Mouse (Mus musculus): Measurements from ENCODE around the gene H2al1c. TPM values are rescaled to one million over a fixed set of nuclear protein-coding genes. Genes with fewer than 3 reads are reported as not detected.
"Not testable (repeated sequence)": the region's sequence is repeated elsewhere in the genome, so short reads cannot be mapped to it uniquely, and the experiment has no call there.

Gene H2al1c
- polyA plus RNA-seq (2015; fragmentation: Nextera tagmentation; extraction: Ambion mirVana): not detected in 2 replicates

DNA sequence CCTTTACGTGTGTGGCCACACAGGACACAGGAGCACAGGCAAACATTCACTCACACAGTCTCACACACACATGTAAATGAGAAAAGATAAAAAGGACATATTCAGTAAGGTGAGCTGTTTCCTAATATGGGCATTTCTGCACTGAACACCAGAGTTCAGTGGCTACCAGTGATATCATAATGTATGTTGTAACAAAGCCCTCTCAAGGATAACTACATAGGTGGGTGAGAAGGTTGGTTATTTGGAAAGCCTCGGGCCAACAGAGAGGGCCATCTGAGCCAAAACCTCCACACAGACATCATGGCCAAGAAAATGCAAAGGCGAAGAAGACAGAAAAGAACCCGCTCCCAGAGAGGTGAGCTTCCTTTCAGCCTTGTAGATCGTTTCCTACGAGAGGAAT is at the start of gene H2al1c:
TSS of gene H2al1c (plus strand) at position 301 of the 400 bp plus-strand sequence.
- not testable (repeated sequence) for H3K4me2 ChIP-seq (replicated peaks; ENCODE audit: low read depth); H3K9me3 ChIP-seq (ENCODE audit: control insufficient read depth); H3K27ac ChIP-seq (ENCODE audit: low read depth, low read length); H3K27me3 ChIP-seq (replicated peaks; ENCODE audit: control insufficient read depth, insufficient read depth, low read length); ATAC-seq; H3K9ac ChIP-seq (ENCODE audit: low read depth, low read length); H3K4me1 ChIP-seq (replicated peaks; ENCODE audit: control insufficient read depth, insufficient read depth, low read length); H3K4me3 ChIP-seq (ENCODE audit: low read depth, low read length); H3K36me3 ChIP-seq (ENCODE audit: control insufficient read depth, insufficient read depth)
- 78% methylated on average over 1 of the region's 6 CpGs for WGBS

DNA sequence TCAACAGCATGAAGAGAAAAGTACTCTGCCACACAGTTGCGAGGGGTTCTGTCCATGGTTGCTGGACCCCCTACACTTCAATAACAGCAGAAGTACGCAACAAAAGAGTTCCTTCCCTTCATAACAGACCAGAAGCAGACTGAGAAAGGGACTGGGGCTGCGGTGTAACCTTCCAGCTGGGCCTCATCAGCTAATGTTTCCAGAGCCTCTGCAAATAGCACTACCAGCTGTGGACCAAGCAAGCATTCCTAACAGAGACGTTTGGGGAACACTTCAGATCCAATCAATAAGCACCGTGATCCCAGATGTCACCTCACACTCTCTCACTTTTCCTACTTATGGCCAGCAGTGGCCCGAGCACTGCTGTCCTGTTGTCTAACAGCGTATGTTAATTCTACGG is 40.5 kb upstream of the H2al1c start:
- Histone ChIP-seq H3K27ac (ENCODE audit: low read depth, low read length) (no peak overlapping the region), H3K9me3 (ENCODE audit: control insufficient read depth) (no peaks in the 10 kb centered on the region), H3K27me3 (replicated peaks; ENCODE audit: control insufficient read depth, insufficient read depth, low read length) (no peaks in the 10 kb centered on the region), H3K36me3 (ENCODE audit: control insufficient read depth, insufficient read depth) (no peaks in the 10 kb centered on the region), H3K9ac (ENCODE audit: low read depth, low read length) (no peak overlapping the region), H3K4me2 (replicated peaks; ENCODE audit: low read depth) (no peak overlapping the region), H3K4me3 (ENCODE audit: low read depth, low read length) (no peak overlapping the region), H3K4me1 (replicated peaks; ENCODE audit: control insufficient read depth, insufficient read depth, low read length) (no peaks in the 10 kb centered on the region)
- 66% methylated on average over 8 of the region's 8 CpGs for WGBS
- no peak for TF ChIP-seq CTCF (IDR thresholded peaks at IDR 0.05; ENCODE audit: low read depth)
- no peak for ATAC-seq

DNA sequence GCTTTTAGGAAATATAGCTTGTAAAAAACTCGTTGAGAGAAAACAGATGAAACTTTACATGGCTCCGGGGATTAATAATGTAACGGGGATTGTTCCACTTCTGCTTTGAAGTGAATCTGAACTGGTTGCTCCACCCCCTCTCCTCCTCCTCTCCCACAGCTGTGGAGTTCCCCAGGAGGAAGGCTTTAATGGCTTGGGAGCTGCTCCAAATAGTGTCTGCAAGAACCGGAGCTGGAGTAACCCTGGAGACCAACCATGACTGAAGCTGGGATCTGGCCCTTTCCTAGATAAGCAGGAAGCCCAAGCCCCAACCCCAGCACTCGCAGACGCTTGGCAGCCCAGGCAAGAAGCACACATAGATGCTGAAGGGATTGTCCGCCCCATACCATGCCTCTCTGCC is 37.7 kb upstream of the H2al1c start:
- no peak overlapping the region for H3K4me2 ChIP-seq (replicated peaks; ENCODE audit: low read depth)
- 65% methylated on average over 7 of the region's 7 CpGs for WGBS
- H3K27me3 ChIP-seq (replicated peaks; ENCODE audit: control insufficient read depth, insufficient read depth, low read length): no peaks in the 10 kb centered on the region
- no peaks in the 10 kb centered on the region for H3K9me3 ChIP-seq (ENCODE audit: control insufficient read depth)
- H3K4me1 ChIP-seq (replicated peaks; ENCODE audit: control insufficient read depth, insufficient read depth, low read length): no peaks in the 10 kb centered on the region
- no peak for TF ChIP-seq CTCF (IDR thresholded peaks at IDR 0.05; ENCODE audit: low read depth)
- H3K9ac ChIP-seq (ENCODE audit: low read depth, low read length): no peak overlapping the region
- H3K27ac ChIP-seq (ENCODE audit: low read depth, low read length): no peak overlapping the region
- no peak overlapping the region for H3K4me3 ChIP-seq (ENCODE audit: low read depth, low read length)
- ATAC-seq: no peak
- H3K36me3 ChIP-seq (ENCODE audit: control insufficient read depth, insufficient read depth): no peaks in the 10 kb centered on the region

DNA sequence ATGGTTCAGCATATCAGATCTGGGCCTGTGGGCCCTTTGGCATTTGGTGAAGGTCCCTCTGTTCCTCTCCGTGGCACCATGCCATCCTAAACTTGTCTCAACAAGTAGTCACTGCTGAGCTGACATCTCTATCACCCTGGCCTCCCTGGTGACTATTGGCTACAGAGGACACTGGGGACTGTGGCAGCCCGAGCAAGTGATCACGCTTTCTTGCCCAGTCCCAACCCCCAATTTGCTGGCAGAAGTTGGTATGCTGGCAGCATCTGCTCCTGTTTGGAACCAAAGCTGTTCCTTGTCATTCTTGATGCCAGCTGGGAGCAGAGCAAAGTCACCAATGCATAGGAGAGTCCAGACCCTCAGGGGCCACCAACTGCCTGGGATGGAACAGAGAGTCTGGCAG is 36.4 kb upstream of the H2al1c start:
- WGBS: 89% methylated on average over 3 of the region's 3 CpGs
- no peak overlapping the region for H3K4me2 ChIP-seq (replicated peaks; ENCODE audit: low read depth)
- H3K9me3 ChIP-seq (ENCODE audit: control insufficient read depth): no peaks in the 10 kb centered on the region
- H3K4me3 ChIP-seq (ENCODE audit: low read depth, low read length): no peak overlapping the region
- no peak for TF ChIP-seq CTCF (IDR thresholded peaks at IDR 0.05; ENCODE audit: low read depth)
- no peak overlapping the region for H3K9ac ChIP-seq (ENCODE audit: low read depth, low read length)
- no peaks in the 10 kb centered on the region for H3K27me3 ChIP-seq (replicated peaks; ENCODE audit: control insufficient read depth, insufficient read depth, low read length)
- no peaks in the 10 kb centered on the region for H3K4me1 ChIP-seq (replicated peaks; ENCODE audit: control insufficient read depth, insufficient read depth, low read length)
- no peak overlapping the region for H3K27ac ChIP-seq (ENCODE audit: low read depth, low read length)
- no peak for ATAC-seq
- no peaks in the 10 kb centered on the region for H3K36me3 ChIP-seq (ENCODE audit: control insufficient read depth, insufficient read depth)

DNA sequence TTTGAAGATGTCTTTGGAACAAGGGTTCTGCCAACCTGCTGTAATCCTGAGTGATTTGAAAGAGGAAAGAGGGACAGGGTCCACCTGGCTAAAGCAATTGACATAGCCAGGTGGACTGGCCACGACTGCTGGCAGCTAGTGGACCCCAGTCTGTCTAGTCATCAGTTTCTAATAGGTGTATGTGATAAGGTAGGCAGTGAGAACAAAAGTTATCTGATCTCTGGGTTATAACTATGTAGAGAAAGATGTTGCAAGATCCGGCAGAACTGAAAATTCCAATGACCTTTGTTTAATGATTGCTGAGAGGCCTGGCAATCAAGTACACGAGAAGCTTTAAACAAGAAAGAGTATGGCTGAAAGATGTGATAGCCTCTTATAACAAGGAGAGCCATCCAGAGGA is 32.3 kb upstream of the H2al1c start:
- WGBS: 46% methylated on average over 3 of the region's 3 CpGs

DNA sequence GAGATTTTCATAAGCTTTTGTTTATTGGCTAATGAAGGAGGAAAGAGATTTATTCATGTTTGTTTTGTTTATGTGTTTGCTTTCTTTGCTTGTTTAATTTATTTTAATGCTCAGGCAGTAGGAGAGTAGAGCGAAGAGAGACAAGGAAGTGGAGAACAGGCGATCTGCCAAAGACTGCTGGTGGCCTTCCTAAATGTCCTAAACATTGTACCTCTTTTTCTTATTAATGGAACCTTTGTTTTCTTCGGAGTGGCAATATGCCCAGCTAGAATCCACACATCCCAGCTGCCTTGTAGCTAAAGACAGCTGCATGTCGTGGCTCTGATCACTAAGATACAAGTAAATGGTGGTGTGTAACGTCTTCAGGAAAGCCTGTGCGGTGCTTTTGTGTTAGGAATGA is 28.4 kb upstream of the H2al1c start:
- no peaks in the 10 kb centered on the region for H3K27me3 ChIP-seq (replicated peaks; ENCODE audit: control insufficient read depth, insufficient read depth, low read length)
- H3K9me3 ChIP-seq (ENCODE audit: control insufficient read depth): no peaks in the 10 kb centered on the region
- ATAC-seq: no peak
- no peak overlapping the region for H3K27ac ChIP-seq (ENCODE audit: low read depth, low read length)
- WGBS: 67% methylated on average over 6 of the region's 6 CpGs
- no peak overlapping the region for H3K4me3 ChIP-seq (ENCODE audit: low read depth, low read length)
- H3K9ac ChIP-seq (ENCODE audit: low read depth, low read length): no peak overlapping the region
- H3K36me3 ChIP-seq (ENCODE audit: control insufficient read depth, insufficient read depth): no peaks in the 10 kb centered on the region
- no peak overlapping the region for H3K4me2 ChIP-seq (replicated peaks; ENCODE audit: low read depth)
- TF ChIP-seq CTCF (IDR thresholded peaks at IDR 0.05; ENCODE audit: low read depth): no peak
- no peaks in the 10 kb centered on the region for H3K4me1 ChIP-seq (replicated peaks; ENCODE audit: control insufficient read depth, insufficient read depth, low read length)

More for the DNA sequence above, 32.3 kb upstream of the H2al1c start:
- Histone ChIP-seq H3K4me1 (replicated peaks; ENCODE audit: control insufficient read depth, insufficient read depth, low read length) (no peaks in the 10 kb centered on the region), H3K27me3 (replicated peaks; ENCODE audit: control insufficient read depth, insufficient read depth, low read length) (no peaks in the 10 kb centered on the region), H3K36me3 (ENCODE audit: control insufficient read depth, insufficient read depth) (no peaks in the 10 kb centered on the region), H3K27ac (ENCODE audit: low read depth, low read length) (no peak overlapping the region), H3K9ac (ENCODE audit: low read depth, low read length) (no peak overlapping the region), H3K9me3 (ENCODE audit: control insufficient read depth) (no peaks in the 10 kb centered on the region), H3K4me3 (ENCODE audit: low read depth, low read length) (no peak overlapping the region), H3K4me2 (replicated peaks; ENCODE audit: low read depth) (no peak overlapping the region)
- TF ChIP-seq CTCF (IDR thresholded peaks at IDR 0.05; ENCODE audit: low read depth): no peak
- ATAC-seq: no peak

DNA sequence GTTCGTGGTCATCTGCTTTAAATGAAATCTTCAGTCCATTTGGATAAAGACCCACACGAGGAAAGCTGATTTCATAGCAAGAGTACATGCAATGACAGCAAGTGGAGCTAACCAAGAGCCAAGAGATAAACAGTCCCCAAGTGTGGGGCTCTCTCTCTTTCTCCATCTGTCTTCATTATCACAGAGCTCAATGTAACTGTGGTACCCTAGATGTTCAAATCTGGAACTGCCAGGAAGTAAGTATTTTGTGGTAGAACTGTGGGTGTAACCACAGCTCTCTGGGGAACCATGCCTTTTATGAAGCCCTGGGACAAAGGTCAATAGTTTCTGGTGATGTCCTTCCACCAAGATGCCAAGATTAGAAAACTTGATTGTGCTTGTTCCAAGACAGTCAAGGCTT is 24.7 kb upstream of the H2al1c start:
- Histone ChIP-seq H3K4me1 (replicated peaks; ENCODE audit: control insufficient read depth, insufficient read depth, low read length) (no peaks in the 10 kb centered on the region), H3K4me2 (replicated peaks; ENCODE audit: low read depth) (no peak overlapping the region), H3K9me3 (ENCODE audit: control insufficient read depth) (no peaks in the 10 kb centered on the region), H3K4me3 (ENCODE audit: low read depth, low read length) (no peak overlapping the region), H3K27ac (ENCODE audit: low read depth, low read length) (no peak overlapping the region), H3K36me3 (ENCODE audit: control insufficient read depth, insufficient read depth) (no peaks in the 10 kb centered on the region), H3K27me3 (replicated peaks; ENCODE audit: control insufficient read depth, insufficient read depth, low read length) (no peaks in the 10 kb centered on the region), H3K9ac (ENCODE audit: low read depth, low read length) (no peak overlapping the region)
- ATAC-seq: no peak
- WGBS: 65% methylated on average over 2 of the region's 2 CpGs
- no peak for TF ChIP-seq CTCF (IDR thresholded peaks at IDR 0.05; ENCODE audit: low read depth)
